Mouse (Mus musculus) embryonic facial prominence, embryonic 14.5 days (tissue): ENCODE measurements around the gene Vmn1r79. TPM values are rescaled to one million over a fixed set of nuclear protein-coding genes. Genes with fewer than 3 reads are reported as not detected.
"Not testable (repeated sequence)": the region's sequence is repeated elsewhere in the genome, so short reads cannot be mapped to it uniquely, and the experiment has no call there.

Experiments
- ATAC-seq: fragments of 200-750 bp; cut with Nextera tagmentation; 2 replicates; pipeline ENCODE4 v1.8.0; 2017; ENCODE audit warnings: low read depth, moderate number of reproducible peaks, moderate TSS enrichment
- DNase-seq: peaks from one replicate; pipeline ENCODE4 v3.0.0-alpha.2; 2015; ENCODE audit warnings: low spot score
- H3K27ac ChIP-seq: fragments of 300-500 bp; sonication (generic); replicated peaks from 2 replicates; pipeline ENCODE4 v1.5.1; 2014; ENCODE audit warnings: low read depth, mild to moderate bottlenecking, low read length, moderate library complexity
- H3K27me3 ChIP-seq: fragments of 300-500 bp; sonication (generic); replicated peaks from 2 replicates; pipeline ENCODE4 v1.6.1; 2014; ENCODE audit warnings: low read length; ENCODE audit not compliant: control insufficient read depth, insufficient read depth
- H3K36me3 ChIP-seq: fragments of 300-500 bp; sonication (generic); 2 replicates; pipeline ENCODE4 v1.6.1; 2014; ENCODE audit warnings: low read length, mixed read lengths; ENCODE audit not compliant: control insufficient read depth, insufficient read depth
- H3K4me1 ChIP-seq: fragments of 300-500 bp; sonication (generic); 2 replicates; pipeline ENCODE4 v1.6.1; 2014; ENCODE audit warnings: antibody characterized with exemption, low read length; ENCODE audit not compliant: control insufficient read depth, insufficient read depth
- H3K4me2 ChIP-seq: fragments of 300-500 bp; sonication (generic); 2 replicates; pipeline ENCODE4 v1.6.1; 2014; ENCODE audit warnings: low read depth, mild to moderate bottlenecking, low read length, moderate library complexity, mixed read lengths
- H3K4me3 ChIP-seq: fragments of 300-500 bp; sonication (generic); 2 replicates; pipeline ENCODE4 v1.5.1; 2014; ENCODE audit warnings: low read depth, mild to moderate bottlenecking, low read length
- H3K9ac ChIP-seq: fragments of 300-500 bp; sonication (generic); 2 replicates; pipeline ENCODE4 v1.6.1; 2014; ENCODE audit warnings: low read depth, mild to moderate bottlenecking, low read length, moderate library complexity, mixed read lengths
- H3K9me3 ChIP-seq: fragments of 300-500 bp; sonication (generic); 2 replicates; pipeline ENCODE4 v1.6.1; 2016; ENCODE audit warnings: low read length; ENCODE audit not compliant: control insufficient read depth
- WGBS: fragments of 180-500 bp; shearing (Covaris S2); extraction: QIAGEN DNeasy Blood & Tissue Kit; methylation state at CpG from one replicate; pipeline ENCODE4 v1.1.7; 2014; 5-methylcytosine and 5-hydroxymethylcytosine counted together
- polyA plus RNA-seq: library from polyadenylated mRNA; unstranded; fragments of >200 nt; fragmentation: Nextera tagmentation; extraction: Ambion mirVana; gene quantifications from 2 replicates; pipeline ENCODE4 v1.2.1, GENCODE M21; 2014

The Vmn1r79 gene
- not detected in 2 replicates for polyA plus RNA-seq

GRCm38 (mm10) chr7:12170979-12171378 lies at the start of gene Vmn1r79:
Gene Vmn1r79 (plus strand): TSS chr7:12171279.
- ATAC-seq, H3K36me3 ChIP-seq: not testable (repeated sequence)

GRCm38 (mm10) chr7:12149957-12150356 lies 21.1 kb upstream of the Vmn1r79 start, which contains the start of gene Vmn1r78:
Gene Vmn1r78 (plus strand): TSS chr7:12150257.
- H3K27ac ChIP-seq = no peak within 1 kb of the TSS
- no peak for DNase-seq
- no peak for ATAC-seq
- H3K4me2 ChIP-seq = no peak within 1 kb of the TSS
- no peak within 1 kb of the TSS for H3K4me3 ChIP-seq
- H3K4me1 ChIP-seq = no peaks in the 10 kb centered on the region
- H3K27me3 ChIP-seq = no peaks in the 10 kb centered on the region
- 54% methylated on average over 2 of the region's 2 CpGs for WGBS
- no peaks in the 10 kb centered on the region for H3K9me3 ChIP-seq
- no peaks in the 10 kb centered on the region for H3K36me3 ChIP-seq
- no peak within 1 kb of the TSS for H3K9ac ChIP-seq

More at GRCm38 (mm10) chr7:12170979-12171378, at the start of gene Vmn1r79:
- not testable (repeated sequence) for DNase-seq, H3K4me1 ChIP-seq, H3K9me3 ChIP-seq, H3K9ac ChIP-seq, H3K4me3 ChIP-seq, H3K27me3 ChIP-seq, H3K27ac ChIP-seq, H3K4me2 ChIP-seq

- ATAC-seq, H3K36me3 ChIP-seq, H3K27ac ChIP-seq, H3K27me3 ChIP-seq, H3K4me1 ChIP-seq, DNase-seq, H3K4me3 ChIP-seq, H3K9me3 ChIP-seq, H3K4me2 ChIP-seq, H3K9ac ChIP-seq: not testable (repeated sequence)
- 60% methylated on average over 1 of the region's 1 CpGs for WGBS
Measured at GRCm38 (mm10) chr7:12156463-12156862, 14.6 kb upstream of the Vmn1r79 start.

GRCm38 (mm10) chr7:12172926-12173325 lies 1.8 kb downstream of the Vmn1r79 start:
- H3K36me3 ChIP-seq, H3K9me3 ChIP-seq, H3K9ac ChIP-seq, DNase-seq, H3K27ac ChIP-seq, H3K4me2 ChIP-seq, H3K4me1 ChIP-seq, ATAC-seq, H3K4me3 ChIP-seq, H3K27me3 ChIP-seq: not testable (repeated sequence)
- WGBS = 61% methylated on average over 2 of the region's 2 CpGs

- WGBS = 87% methylated on average over 1 of the region's 1 CpGs
- Histone ChIP-seq H3K9ac (no peak within 1 kb of the TSS), H3K27ac (no peak within 1 kb of the TSS), H3K4me1 (no peaks in the 10 kb centered on the region), H3K9me3 (0 out of 2 replicates have a peak, but pooled peaks cover 3% of the 10 kb centered on the region), H3K4me2 (no peak within 1 kb of the TSS), H3K27me3 (no peaks in the 10 kb centered on the region), H3K36me3 (no peaks in the 10 kb centered on the region), H3K4me3 (no peak within 1 kb of the TSS)
- ATAC-seq = no peak
- DNase-seq = no peak
Measured at GRCm38 (mm10) chr7:12188986-12189385, 17.9 kb downstream of the Vmn1r79 start, which contains the start of gene Vmn1r80. Gene Vmn1r80 (plus strand): TSS chr7:12189286.

GRCm38 (mm10) chr7:12204141-12204540 lies 33.1 kb downstream of the Vmn1r79 start:
- H3K27me3 ChIP-seq = no peaks in the 10 kb centered on the region
- no peaks in the 10 kb centered on the region for H3K36me3 ChIP-seq
- no peak overlapping the region for H3K4me2 ChIP-seq
- H3K9ac ChIP-seq = no peak overlapping the region
- no peak overlapping the region for H3K4me3 ChIP-seq
- DNase-seq (no peak), ATAC-seq (no peak)
- H3K9me3 ChIP-seq = peaks cover 11% of the 10 kb centered on the region; the same call in 1 of the 2 replicates
- H3K4me1 ChIP-seq = no peaks in the 10 kb centered on the region
- no peak overlapping the region for H3K27ac ChIP-seq
- WGBS = 65% methylated on average over 2 of the region's 2 CpGs

Other genes with a start within 250 kb of the Vmn1r79 start
- not detected in 2 replicates for gene Vmn1r76, start 233.1 kb upstream of the Vmn1r79 start, polyA plus RNA-seq
- not detected in 2 replicates for gene Vmn1r77, start 134.5 kb upstream of the Vmn1r79 start, polyA plus RNA-seq
- gene Vmn1r78, start 21.0 kb upstream of the Vmn1r79 start, polyA plus RNA-seq = not detected in 2 replicates
- gene Vmn1r80, start 18.0 kb downstream of the Vmn1r79 start, polyA plus RNA-seq = not detected in 2 replicates
- gene Vmn1r81, start 97.0 kb downstream of the Vmn1r79 start, polyA plus RNA-seq = not detected in 2 replicates
- gene Vmn1r82, start 129.2 kb downstream of the Vmn1r79 start, polyA plus RNA-seq = 0.04 TPM in 1 of 2 replicates, not detected in the other
- gene Vmn1r83, start 158.2 kb downstream of the Vmn1r79 start, polyA plus RNA-seq = not detected in 2 replicates
- gene Vmn1r84, start 198.0 kb downstream of the Vmn1r79 start, polyA plus RNA-seq = not detected in 2 replicates